Comparison of ENCODE assay signal across 7 mouse cellular contexts in the genomic region with DNA sequence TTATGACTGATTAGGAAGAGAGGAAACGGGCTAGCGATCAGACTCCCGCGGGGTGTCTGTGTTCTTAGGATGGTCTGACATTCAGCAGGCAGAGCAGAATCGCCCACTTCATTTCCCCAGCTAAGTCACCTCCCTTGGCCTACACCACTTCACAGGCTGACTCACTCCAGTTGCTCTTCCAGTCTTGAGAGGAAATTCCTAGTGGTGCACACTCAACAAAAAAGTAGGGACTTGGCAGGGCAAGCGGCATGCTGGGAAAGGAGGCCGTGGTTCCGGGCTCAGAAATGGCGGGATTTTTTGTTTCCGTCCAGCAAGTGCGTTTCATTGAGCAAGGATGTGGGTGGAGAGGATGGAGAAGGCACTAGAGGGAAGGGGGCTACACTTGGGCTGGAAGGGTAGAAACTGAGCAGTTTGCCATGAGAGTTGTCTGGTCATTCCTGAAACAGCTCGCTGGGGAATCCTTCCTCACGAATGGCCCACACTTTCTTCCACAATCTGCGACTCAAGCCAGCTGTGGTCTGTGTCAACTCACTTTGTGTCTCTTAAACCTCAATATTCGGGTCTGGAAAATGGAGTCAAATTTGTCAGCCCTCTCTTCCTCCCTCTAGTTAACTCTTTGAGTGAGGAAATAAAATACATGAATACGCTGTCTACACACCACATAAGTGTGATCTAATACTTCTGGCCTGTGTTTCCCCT. TPM values are rescaled to one million over a fixed set of nuclear protein-coding genes. Genes with fewer than 3 reads are reported as not detected.
DNase-seq lines count a peak whose midpoint lies in the region; ATAC-seq and TF ChIP-seq lines count a peak whose summit lies in the region.

No protein-coding gene starts in this region.

- no peak for TF ChIP-seq POLR2A in kidney, adult 2 months (IDR thresholded peaks at IDR 0.05; ENCODE audit: low read depth, low read length)

- peak; percentile 69 for ATAC-seq in lung, postnatal 0 days

- peak overlapping the region; percentile 85 for H3K4me2 ChIP-seq in lung, postnatal 0 days (replicated peaks; ENCODE audit: low read depth, low read length)

- peak overlapping the region; percentile 19; the same call in 1 of the 2 replicates for H3K4me3 ChIP-seq in kidney, adult 2 months (ENCODE audit: insufficient read depth, low read depth, low read length)
- H3K4me3 ChIP-seq in lung, postnatal 0 days (ENCODE audit: low read depth, low read length), result peak overlapping the region; percentile 67; the same call in 1 of the 2 replicates

- TF ChIP-seq CTCF in kidney, adult 2 months (conservative IDR thresholded peaks at IDR 0.05; ENCODE audit: insufficient read depth, insufficient read length, low read depth, low read length), result no peak
- no peak for TF ChIP-seq CTCF in lung, postnatal 0 days (IDR thresholded peaks at IDR 0.05)

- peak; percentile 56 for TF ChIP-seq EP300 in lung, postnatal 0 days (IDR thresholded peaks at IDR 0.05)

- H3K4me1 ChIP-seq in kidney, adult 2 months (ENCODE audit: control insufficient read depth, insufficient read depth, low read length), result no peaks in the 10 kb centered on the region; the same call in 1 of the 2 replicates
- H3K4me1 ChIP-seq in lung, postnatal 0 days (ENCODE audit: insufficient read depth, low read depth, low read length), result peaks cover 26% of the 10 kb centered on the region

- peak overlapping the region; percentile 20; the same call in 1 of the 2 replicates for H3K27ac ChIP-seq in kidney, adult 2 months (ENCODE audit: insufficient read depth, low read depth, low read length)
- peak overlapping the region; percentile 90 for H3K27ac ChIP-seq in lung, postnatal 0 days (ENCODE audit: low read length)

- H3K27me3 ChIP-seq in kidney, adult 2 months (replicated peaks; ENCODE audit: control insufficient read depth, insufficient read depth, low read length), result no peaks in the 10 kb centered on the region
- no peaks in the 10 kb centered on the region for H3K27me3 ChIP-seq in lung, postnatal 0 days (replicated peaks; ENCODE audit: insufficient read depth, low read length)

- 54% methylated on average over 16 of the region's 16 CpGs for WGBS in kidney, adult 2 months
- WGBS in lung, postnatal 0 days, result 18% methylated on average over 16 of the region's 16 CpGs

- H3K9ac ChIP-seq in lung, postnatal 0 days (replicated peaks; ENCODE audit: low read depth), result no peak overlapping the region; the same call in 1 of the 2 replicates

- no peaks in the 10 kb centered on the region for H3K36me3 ChIP-seq in kidney, adult 2 months (ENCODE audit: control insufficient read depth, insufficient read depth, low read length)
- peaks cover 10% of the 10 kb centered on the region; the same call in 1 of the 2 replicates for H3K36me3 ChIP-seq in lung, postnatal 0 days (ENCODE audit: insufficient read depth, low read length)

- DNase-seq in Muller cell, postnatal 12 days (ENCODE audit: inconsistent ontology term), result peak; percentile 88
- peak; percentile 50 to 59 for DNase-seq in adrenal gland, postnatal 36 days
- peak; percentile 68 to 81 for DNase-seq in heart, adult 18-20 months
- DNase-seq in kidney, adult 2 months, result peak; percentile 58
- DNase-seq in lung, postnatal 0 days (ENCODE audit: low spot score), result peak; percentile 97
- no peak for DNase-seq in thymus, postnatal 0 days (ENCODE audit: low spot score)
- no peak for DNase-seq in ovary, postnatal 14 days (ENCODE audit: low spot score)

- H3K9me3 ChIP-seq in lung, postnatal 0 days (ENCODE audit: low read length), result no peaks in the 10 kb centered on the region

RNA-seq across cellular contexts. Expression of a gene that starts 1.5 kb away (rescaled TPM):
- 10 to 100 TPM; 47.1 to 59.6 TPM for total RNA-seq in adrenal gland, postnatal 36 days (2021)
- total RNA-seq in heart, adult 18-20 months (2021), result 10 to 100 TPM; 26.0 to 30.6 TPM
- 6.5 and 7.8 TPM in 2 replicates for polyA plus RNA-seq in kidney, adult 2 months (2012; rRNA removed)
- polyA plus RNA-seq in lung, postnatal 0 days (2015; fragmentation: Nextera tagmentation; extraction: Ambion mirVana), result 49.2 and 58.8 TPM in 2 replicates
- polyA plus RNA-seq in thymus, postnatal 0 days (2015; fragmentation: Nextera tagmentation; extraction: Ambion mirVana), result 11.4 and 12.7 TPM in 2 replicates

RNA-seq across cellular contexts. Expression of a gene that starts 44.1 kb away (rescaled TPM):
- 10 to 100 TPM; 48.0 to 55.3 TPM for total RNA-seq in adrenal gland, postnatal 36 days (2021)
- 100 to 1,000 TPM; 105 to 143 TPM for total RNA-seq in heart, adult 18-20 months (2021)
- 24.0 and 32.3 TPM in 2 replicates for polyA plus RNA-seq in kidney, adult 2 months (2012; rRNA removed)
- 73.8 and 73.9 TPM in 2 replicates for polyA plus RNA-seq in lung, postnatal 0 days (2015; fragmentation: Nextera tagmentation; extraction: Ambion mirVana)
- polyA plus RNA-seq in thymus, postnatal 0 days (2015; fragmentation: Nextera tagmentation; extraction: Ambion mirVana), result 41.8 TPM in 2 replicates

Comparison
In these comparisons a context has a peak if more than half of its experiments do, and no peak if none do; other contexts are left out.
1. DNase-seq: peak in Muller cell, postnatal 12 days (single experiment), adrenal gland, postnatal 36 days (2 of 2), heart, adult 18-20 months (2 of 2), kidney, adult 2 months (single experiment) and lung, postnatal 0 days (single experiment); none in thymus, postnatal 0 days (single experiment) and ovary, postnatal 14 days (single experiment).